In genomic region chr4:138972827-138973718, GRCm38 (mm10) we compare ENCODE assay signal across 1 mouse cellular context.
A peak's percentile ranks its signal among the peaks of the same experiment; 100 is the strongest.
TF ChIP-seq lines count a peak whose summit lies in the region.

Tmco4 (plus strand) TSS chr4:138972888.

TF ChIP-seq in MEL, 35 proteins besides CTCF, POLR2A, EP300 and RAD21 (continued from another document):
- peak; percentile 74 for TF ChIP-seq HCFC1 (IDR thresholded peaks at IDR 0.05; ENCODE audit: low read depth, low read length)
- TF ChIP-seq CHD1 (IDR thresholded peaks at IDR 0.05; ENCODE audit: low read depth, low read length) = no peak; the same call in 1 of the 2 replicates
- no peak for TF ChIP-seq TAL1 (IDR thresholded peaks at IDR 0.05; ENCODE audit: low read length)
